In the genomic region with DNA sequence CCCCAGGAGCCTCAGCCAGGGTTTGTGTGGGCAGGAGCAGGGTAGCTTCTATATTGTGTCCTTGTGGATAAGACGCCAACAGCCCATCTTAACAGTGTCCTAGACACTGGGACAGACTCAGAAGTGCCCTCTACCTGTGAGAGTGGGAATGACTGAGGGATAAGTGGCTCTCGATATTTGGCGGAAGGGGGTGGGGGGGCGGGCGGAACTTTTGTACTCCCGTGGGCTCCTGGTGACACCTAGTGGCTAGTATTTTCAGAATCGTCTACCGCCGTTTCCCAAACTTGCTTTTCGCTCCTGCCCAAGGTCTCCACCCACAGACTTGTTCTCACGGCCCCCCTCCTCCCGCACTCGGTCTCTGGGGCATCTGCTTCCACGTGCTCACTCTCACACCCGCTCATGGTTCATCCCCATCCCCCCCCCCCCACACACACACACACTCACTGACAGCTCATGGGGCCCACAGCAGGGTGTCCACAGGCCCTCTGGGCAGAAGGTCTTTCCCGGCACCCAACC, we compare ENCODE assay signal across 1 mouse cellular context.
TF ChIP-seq lines count a peak whose summit lies in the region.

No protein-coding gene starts in this region.

TF ChIP-seq in ES-E14, 5 proteins besides CTCF, POLR2A, EP300 and RAD21:
- TF ChIP-seq ZC3H11A (IDR thresholded peaks at IDR 0.05; ENCODE audit: borderline replicate concordance, low read depth, low read length) (peak; percentile 78), MAFK (IDR thresholded peaks at IDR 0.05; ENCODE audit: insufficient read depth, low read depth, low read length) (no peak), HCFC1 (IDR thresholded peaks at IDR 0.05; ENCODE audit: borderline replicate concordance, insufficient read depth, low read length) (no peak), CHD2 (IDR thresholded peaks at IDR 0.05; ENCODE audit: low read depth, low read length) (no peak)
